Mouse (Mus musculus): Measurements from ENCODE around the gene Ccdc62. TPM values are rescaled to one million over a fixed set of nuclear protein-coding genes. Genes with fewer than 3 reads are reported as not detected.

The Ccdc62 gene
- polyA plus RNA-seq, 1 experiment from 2014 or later: 3.5 TPM

Small RNAs within 50 kb of the gene (microRNA-seq; reads per million reads assigned to microRNA genes)
- gene Mir7032: not detected

Other genes starting within 250 kb of the Ccdc62 start
- gene Clip1, start 246.1 kb upstream of the Ccdc62 start, polyA plus RNA-seq (2015; fragmentation: Nextera tagmentation; extraction: Ambion mirVana): 80.0 and 84.5 TPM in 2 replicates
- 83.7 and 87.8 TPM in 2 replicates for gene Zcchc8, start 209.6 kb upstream of the Ccdc62 start, polyA plus RNA-seq (2015; fragmentation: Nextera tagmentation; extraction: Ambion mirVana)
- 147 and 151 TPM in 2 replicates for gene Rsrc2, start 181.3 kb upstream of the Ccdc62 start, polyA plus RNA-seq (2015; fragmentation: Nextera tagmentation; extraction: Ambion mirVana)
- 12.7 and 14.6 TPM in 2 replicates for gene Kntc1, start 181.0 kb upstream of the Ccdc62 start, polyA plus RNA-seq (2015; fragmentation: Nextera tagmentation; extraction: Ambion mirVana)
- gene Hcar2, start 65.2 kb upstream of the Ccdc62 start, polyA plus RNA-seq (2015; fragmentation: Nextera tagmentation; extraction: Ambion mirVana): not detected in 2 replicates
- 0.24 and 0.29 TPM in 2 replicates for gene Hcar1, start 50.7 kb upstream of the Ccdc62 start, polyA plus RNA-seq (2015; fragmentation: Nextera tagmentation; extraction: Ambion mirVana)
- gene Denr, start 23.5 kb upstream of the Ccdc62 start, polyA plus RNA-seq (2015; fragmentation: Nextera tagmentation; extraction: Ambion mirVana): 143 and 146 TPM in 2 replicates
- 1.8 and 3.7 TPM in 2 replicates for gene Gm43518, start 3.3 kb upstream of the Ccdc62 start, polyA plus RNA-seq (2015; fragmentation: Nextera tagmentation; extraction: Ambion mirVana)
- 26.9 and 27.5 TPM in 2 replicates for gene Hip1r, start 42.9 kb downstream of the Ccdc62 start, polyA plus RNA-seq (2015; fragmentation: Nextera tagmentation; extraction: Ambion mirVana)
- 106 and 109 TPM in 2 replicates for gene Vps37b, start 101.6 kb downstream of the Ccdc62 start, polyA plus RNA-seq (2015; fragmentation: Nextera tagmentation; extraction: Ambion mirVana)
- gene Abcb9, start 165.1 kb downstream of the Ccdc62 start, polyA plus RNA-seq (2015; fragmentation: Nextera tagmentation; extraction: Ambion mirVana): 10.9 TPM in 2 replicates
- gene Ogfod2, start 181.6 kb downstream of the Ccdc62 start, polyA plus RNA-seq (2015; fragmentation: Nextera tagmentation; extraction: Ambion mirVana): 34.7 and 35.0 TPM in 2 replicates
- 72.7 and 75.5 TPM in 2 replicates for gene Arl6ip4, start 185.4 kb downstream of the Ccdc62 start, polyA plus RNA-seq (2015; fragmentation: Nextera tagmentation; extraction: Ambion mirVana)